Mouse (Mus musculus): ENCODE data around the gene Kctd10. TPM values are rescaled to one million over a fixed set of nuclear protein-coding genes. Genes with fewer than 3 reads are reported as not detected.

The Kctd10 gene
- total RNA-seq, 2 experiments from 2014 or later, result 52.2 to 55.0 TPM

DNA sequence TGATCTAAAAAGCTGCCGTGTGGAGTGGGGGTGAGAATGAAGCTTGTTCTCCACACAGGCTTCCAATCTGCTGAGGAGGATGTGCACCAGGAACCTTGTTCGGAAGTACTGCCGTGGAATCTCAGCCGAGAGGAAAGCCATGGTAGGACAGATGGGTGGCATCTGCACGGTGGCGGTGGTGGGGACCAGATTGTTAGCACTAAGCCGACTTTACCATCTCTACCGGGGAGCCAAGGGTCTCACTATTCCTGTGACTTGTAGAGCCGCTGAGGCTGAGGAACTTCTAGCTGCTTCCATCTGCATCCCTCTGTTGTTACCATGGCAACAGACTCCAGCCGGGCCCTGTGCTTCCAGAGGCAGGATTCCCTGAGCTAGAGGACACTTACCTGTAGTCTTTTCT is 21.5 kb downstream of the Kctd10 start:
- no peak for DNase-seq (ENCODE audit: low spot score)

GRCm38 (mm10) chr5:114356936-114357751 is 23.2 kb downstream of the Kctd10 start:
- intact Hi-C loops (cut with DNase I), result loop anchor here (2.0 kb wide), 2 partner anchors 26 to 44 kb away; no protein-coding TSS in a partner anchor
- no peak for DNase-seq (ENCODE audit: low spot score)

More for the DNA sequence above, 21.5 kb downstream of the Kctd10 start:
- intact Hi-C loops (cut with DNase I), result no loop called here

DNA sequence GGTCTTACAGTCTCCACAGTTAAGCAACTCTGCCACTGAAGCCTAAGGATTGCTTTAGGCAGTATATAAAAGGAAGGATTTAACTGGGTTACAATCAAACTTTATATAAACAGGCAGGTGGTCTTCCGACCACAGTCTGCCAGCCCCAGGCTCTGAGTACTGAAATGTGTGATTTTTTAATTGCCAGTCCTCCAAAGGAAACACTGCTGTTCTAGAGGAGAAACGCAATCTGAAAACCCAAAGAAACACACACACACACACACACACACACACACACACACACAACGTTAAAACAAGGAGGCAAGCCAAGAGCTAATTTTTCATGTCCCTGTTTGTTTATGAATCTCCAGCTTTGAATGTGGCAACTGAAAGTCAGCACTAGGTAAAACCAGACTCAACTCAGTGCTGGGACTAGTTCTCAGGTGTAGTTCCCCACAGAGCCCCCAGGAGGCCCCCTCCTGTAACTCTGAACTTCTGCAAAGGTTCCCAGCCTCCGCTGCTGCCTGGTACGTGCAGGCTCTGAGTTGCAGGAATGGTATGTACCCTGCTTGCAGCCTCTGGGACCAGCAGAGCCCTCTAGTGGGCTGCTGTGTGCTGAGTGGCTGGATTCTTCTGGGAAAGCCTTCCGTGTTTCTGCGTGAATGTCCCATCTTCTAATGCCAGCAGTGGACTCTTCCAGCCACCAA is 23.9 kb downstream of the Kctd10 start:
- peak; percentile 76 for DNase-seq (ENCODE audit: low spot score)
- intact Hi-C loops (cut with DNase I), result loop anchor here (2.0 kb wide), 2 partner anchors 26 to 44 kb away; no protein-coding TSS in a partner anchor

DNA sequence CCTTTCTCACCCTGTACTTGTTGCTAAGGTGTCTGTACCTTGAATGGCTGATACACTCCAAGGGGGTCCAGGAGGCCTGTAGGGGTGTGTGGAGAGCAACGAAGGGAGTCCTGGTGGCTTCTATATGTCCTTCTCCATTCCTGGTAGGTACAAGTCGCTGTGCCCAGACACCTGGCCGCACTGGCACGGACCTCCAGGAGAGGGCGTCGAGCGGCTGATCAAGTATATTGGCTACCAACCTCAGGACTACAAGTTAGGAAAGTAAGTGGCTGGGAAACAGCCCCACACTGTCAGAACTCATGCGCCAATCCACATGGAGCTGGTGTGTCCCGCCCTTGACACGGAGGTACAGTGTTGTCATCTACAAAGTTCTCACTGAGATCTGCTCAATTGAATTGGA is 28.8 kb downstream of the Kctd10 start:
- intact Hi-C loops (cut with DNase I), result no loop called here
- no peak for DNase-seq (ENCODE audit: low spot score)

DNA sequence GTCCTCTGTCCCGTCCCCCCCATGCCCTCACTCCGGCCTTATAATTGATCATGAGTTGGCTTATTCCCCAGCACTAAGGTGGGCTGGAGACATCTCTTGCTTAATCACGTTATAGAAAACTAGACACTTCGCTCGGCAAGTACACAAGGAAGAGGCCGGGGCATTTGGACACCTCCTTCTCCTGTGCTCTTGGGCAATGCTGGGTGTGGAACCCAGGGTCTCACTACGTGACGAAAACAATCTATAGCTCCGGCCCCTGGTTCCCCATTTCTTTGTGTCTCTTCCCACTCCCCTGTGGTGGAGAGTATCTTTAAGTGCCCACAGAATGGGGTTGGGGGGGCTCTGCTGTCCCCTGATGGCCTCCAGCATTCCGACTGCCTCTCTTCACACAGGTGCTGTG is 33.3 kb downstream of the Kctd10 start:
- intact Hi-C loops (cut with DNase I), result no loop called here
- no peak for DNase-seq (ENCODE audit: low spot score)

DNA sequence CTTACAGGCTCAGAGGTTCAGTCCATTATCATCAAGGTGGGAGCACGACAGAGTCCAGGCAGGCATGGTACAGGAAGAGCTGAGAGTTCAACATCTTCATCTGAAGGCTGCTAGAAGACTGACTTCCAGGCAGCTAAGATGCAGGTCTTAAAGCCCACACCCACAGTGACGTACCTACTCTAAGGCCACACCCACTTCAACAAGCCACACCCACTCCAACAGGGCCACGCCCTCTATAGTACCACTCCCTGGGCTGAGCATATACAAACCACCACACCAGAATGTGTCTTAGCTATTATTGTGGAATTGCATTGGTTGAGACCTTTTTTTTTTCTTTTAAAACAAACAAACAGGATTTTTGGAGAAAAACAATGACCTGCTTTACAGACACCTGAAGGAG is 34.8 kb downstream of the Kctd10 start:
- no peak for DNase-seq (ENCODE audit: low spot score)
- intact Hi-C loops (cut with DNase I), result no loop called here

- no peak for DNase-seq (ENCODE audit: low spot score)
- intact Hi-C loops (cut with DNase I), result no loop called here
Observed at GRCm38 (mm10) chr5:114343612-114344011, 36.7 kb downstream of the Kctd10 start.

DNA sequence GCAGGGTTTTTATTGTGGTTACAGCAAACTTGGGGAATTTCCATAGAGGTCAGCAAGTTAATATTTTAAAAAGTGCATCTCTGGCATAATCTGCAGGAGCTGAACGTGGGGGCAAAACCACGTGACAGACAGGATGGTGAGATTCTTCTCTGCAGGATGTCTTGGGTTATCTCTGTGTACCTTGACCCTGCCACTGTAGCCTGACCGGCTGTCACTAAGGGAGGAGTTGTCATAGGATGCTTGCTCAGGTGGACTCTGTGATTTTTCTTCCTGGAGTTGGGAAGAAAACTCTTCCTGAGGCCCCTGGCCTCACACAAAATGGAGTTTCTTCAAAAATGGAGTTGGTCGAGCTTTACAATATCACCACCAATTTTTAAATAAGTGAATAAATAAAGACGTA is 37.3 kb downstream of the Kctd10 start:
- intact Hi-C loops (cut with DNase I), result no loop called here
- DNase-seq (ENCODE audit: low spot score), result no peak

DNA sequence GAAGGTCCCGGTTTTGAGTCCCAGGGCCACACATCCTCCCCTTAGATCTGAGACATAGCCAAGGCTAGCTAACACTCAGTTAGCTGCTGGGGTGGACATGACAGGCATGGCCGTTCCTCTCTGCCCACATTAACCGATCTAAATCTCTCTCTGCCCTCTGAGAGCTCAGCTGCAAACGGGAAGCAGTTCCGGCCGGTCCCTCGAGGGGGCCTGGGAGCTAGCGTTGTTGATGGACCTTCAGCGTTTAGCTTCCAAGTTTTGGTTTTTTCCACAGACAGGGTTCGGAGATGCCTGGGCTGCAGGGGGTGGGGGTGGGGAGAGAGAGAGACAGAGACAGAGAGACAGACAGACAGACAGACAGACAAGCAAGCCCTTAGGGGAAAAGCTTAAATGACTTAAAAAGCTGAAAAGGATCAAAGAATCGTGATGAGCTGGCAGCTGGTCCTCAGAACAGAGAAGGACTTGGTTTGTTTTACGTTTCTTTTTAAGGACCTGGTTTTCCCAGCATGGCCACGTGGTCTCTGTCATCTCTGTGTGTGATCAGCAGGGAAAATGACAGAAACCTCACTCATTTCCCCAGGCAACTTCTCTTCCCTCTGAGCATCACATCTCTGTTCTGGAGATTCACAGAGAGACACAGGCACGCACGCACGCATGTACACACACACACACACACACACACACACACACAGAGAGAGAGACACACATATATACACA is 56.4 kb downstream of the Kctd10 start:
- intact Hi-C loops (cut with DNase I), result no loop called here
- no peak for DNase-seq (ENCODE audit: low spot score)

- no peak for DNase-seq (ENCODE audit: low spot score)
- intact Hi-C loops (cut with DNase I), result no loop called here
Observed at GRCm38 (mm10) chr5:114323105-114323790, 57.1 kb downstream of the Kctd10 start.

Small RNA genes within 50 kb of the gene (microRNA-seq; reads per million reads assigned to microRNA genes)
- not detected for gene Mir7027

Other genes starting within 250 kb of the Kctd10 start
- gene Acacb, start 234.0 kb downstream of the Kctd10 start, total RNA-seq (2021), result 100 to 1,000 TPM; 182 to 193 TPM
- gene Foxn4, start 106.7 kb downstream of the Kctd10 start, total RNA-seq (2021), result not detected
- not detected for gene Myo1h, start 91.3 kb downstream of the Kctd10 start, total RNA-seq (2021)
- gene Ube3b, start 99 bp upstream of the Kctd10 start, total RNA-seq (2021), result 10 to 100 TPM; 85.4 to 93.5 TPM
- gene Mmab, start 63.6 kb upstream of the Kctd10 start, total RNA-seq (2021), result 10 to 100 TPM; 15.8 to 17.0 TPM
- gene Mvk, start 63.8 kb upstream of the Kctd10 start, total RNA-seq (2021), result 1 to 10 TPM; 9.2 to 9.7 TPM
- gene Fam222a, start 187.5 kb upstream of the Kctd10 start, total RNA-seq (2021), result 1 to 10 TPM; 2.4 to 4.2 TPM

Measured in heart, postnatal 25 days (tissue).